Mouse (Mus musculus): Measurements from ENCODE around the gene Cdk5rap2. TPM values are rescaled to one million over a fixed set of nuclear protein-coding genes. Genes with fewer than 3 reads are reported as not detected.

The Cdk5rap2 gene
- total RNA-seq, 1 experiment: 23.9 TPM

GRCm38 (mm10) chr4:70334995-70335394 is 75.2 kb downstream of the Cdk5rap2 start:
- TF ChIP-seq MAFK (IDR thresholded peaks at IDR 0.05; ENCODE audit: insufficient read depth, low read depth, low read length) (no peak), CHD2 (IDR thresholded peaks at IDR 0.05; ENCODE audit: low read depth, low read length) (no peak), ZC3H11A (IDR thresholded peaks at IDR 0.05; ENCODE audit: borderline replicate concordance, low read depth, low read length) (no peak), HCFC1 (IDR thresholded peaks at IDR 0.05; ENCODE audit: borderline replicate concordance, insufficient read depth, low read length) (no peak), ZNF384 (IDR thresholded peaks at IDR 0.05; ENCODE audit: low read depth, low read length) (no peak)
- Histone ChIP-seq H3K9ac (ENCODE audit: insufficient read depth, low read depth, low read length, poor library complexity, severe bottlenecking) (no peak overlapping the region), H3K36me3 (ENCODE audit: control insufficient read depth, insufficient read depth, low read length, poor library complexity, severe bottlenecking) (peaks cover 4% of the 10 kb centered on the region), H3K27ac (ENCODE audit: insufficient read depth, low read depth, low read length, poor library complexity, severe bottlenecking) (no peak overlapping the region), H3K4me1 (ENCODE audit: control insufficient read depth in 2 of 2, insufficient read depth in 2 of 2, low read length in 2 of 2, poor library complexity in 1 of 2) (peaks cover 6 to 9% of the 10 kb centered on the region in 2 experiments), H3K4me3 (ENCODE audit: insufficient read depth in 1 of 2, low read depth in 1 of 2, low read length in 2 of 2, poor library complexity in 1 of 2, severe bottlenecking in 1 of 2) (no peak overlapping the region), H3K9me3 (ENCODE audit: control insufficient read depth, insufficient read depth, low read depth, low read length) (no peaks in the 10 kb centered on the region)
- no peak for DNase-seq (ENCODE audit: low read depth, low spot score)
- in situ Hi-C loops (cut with MboI; ENCODE audit: low sequenced_read_pairs in 2 of 2, unreplicated experiment in 2 of 2): no loop called here

- DNase-seq (ENCODE audit: low read depth, low spot score): no peak
- Histone ChIP-seq H3K4me1 (ENCODE audit: control insufficient read depth in 2 of 2, insufficient read depth in 2 of 2, low read length in 2 of 2, poor library complexity in 1 of 2) (peaks cover 6 to 9% of the 10 kb centered on the region in 2 experiments), H3K27ac (ENCODE audit: insufficient read depth, low read depth, low read length, poor library complexity, severe bottlenecking) (peak overlapping the region; percentile 67), H3K9me3 (ENCODE audit: control insufficient read depth, insufficient read depth, low read depth, low read length) (no peaks in the 10 kb centered on the region), H3K4me3 (ENCODE audit: insufficient read depth in 1 of 2, low read depth in 1 of 2, low read length in 2 of 2, poor library complexity in 1 of 2, severe bottlenecking in 1 of 2) (no peak overlapping the region), H3K36me3 (ENCODE audit: control insufficient read depth, insufficient read depth, low read length, poor library complexity, severe bottlenecking) (peaks cover 5% of the 10 kb centered on the region), H3K9ac (ENCODE audit: insufficient read depth, low read depth, low read length, poor library complexity, severe bottlenecking) (no peak overlapping the region)
- in situ Hi-C loops (cut with MboI; ENCODE audit: low sequenced_read_pairs in 2 of 2, unreplicated experiment in 2 of 2): no loop called here
- TF ChIP-seq CHD2 (IDR thresholded peaks at IDR 0.05; ENCODE audit: low read depth, low read length) (no peak), ZNF384 (IDR thresholded peaks at IDR 0.05; ENCODE audit: low read depth, low read length) (no peak), MAFK (IDR thresholded peaks at IDR 0.05; ENCODE audit: insufficient read depth, low read depth, low read length) (no peak), ZC3H11A (IDR thresholded peaks at IDR 0.05; ENCODE audit: borderline replicate concordance, low read depth, low read length) (no peak), HCFC1 (IDR thresholded peaks at IDR 0.05; ENCODE audit: borderline replicate concordance, insufficient read depth, low read length) (no peak)
Observed at GRCm38 (mm10) chr4:70332981-70333380, 77.3 kb downstream of the Cdk5rap2 start.

- in situ Hi-C loops (cut with MboI; ENCODE audit: low sequenced_read_pairs in 2 of 2, unreplicated experiment in 2 of 2): no loop called here
Observed at GRCm38 (mm10) chr4:70332576-70332975, 77.7 kb downstream of the Cdk5rap2 start.

GRCm38 (mm10) chr4:70331181-70331580 is 79.1 kb downstream of the Cdk5rap2 start:
- no peak for DNase-seq (ENCODE audit: low read depth, low spot score)
- H3K9ac ChIP-seq (ENCODE audit: insufficient read depth, low read depth, low read length, poor library complexity, severe bottlenecking): no peak overlapping the region
- TF ChIP-seq HCFC1 (IDR thresholded peaks at IDR 0.05; ENCODE audit: borderline replicate concordance, insufficient read depth, low read length): no peak
- in situ Hi-C loops (cut with MboI; ENCODE audit: low sequenced_read_pairs in 2 of 2, unreplicated experiment in 2 of 2): no loop called here
- H3K4me3 ChIP-seq (ENCODE audit: insufficient read depth in 1 of 2, low read depth in 1 of 2, low read length in 2 of 2, poor library complexity in 1 of 2, severe bottlenecking in 1 of 2): no peak overlapping the region
- H3K4me1 ChIP-seq (ENCODE audit: control insufficient read depth in 2 of 2, insufficient read depth in 2 of 2, low read length in 2 of 2, poor library complexity in 1 of 2): peaks cover 6 to 9% of the 10 kb centered on the region in 2 experiments
- no peak overlapping the region for H3K27ac ChIP-seq (ENCODE audit: insufficient read depth, low read depth, low read length, poor library complexity, severe bottlenecking)
- H3K9me3 ChIP-seq (ENCODE audit: control insufficient read depth, insufficient read depth, low read depth, low read length): no peaks in the 10 kb centered on the region
- peaks cover 3% of the 10 kb centered on the region; the same call in 1 of the 2 replicates for H3K36me3 ChIP-seq (ENCODE audit: control insufficient read depth, insufficient read depth, low read length, poor library complexity, severe bottlenecking)

More at GRCm38 (mm10) chr4:70332576-70332975, 77.7 kb downstream of the Cdk5rap2 start:
- H3K27ac ChIP-seq (ENCODE audit: insufficient read depth, low read depth, low read length, poor library complexity, severe bottlenecking): peak overlapping the region; percentile 67
- H3K9me3 ChIP-seq (ENCODE audit: control insufficient read depth, insufficient read depth, low read depth, low read length): no peaks in the 10 kb centered on the region
- peaks cover 6% of the 10 kb centered on the region for H3K36me3 ChIP-seq (ENCODE audit: control insufficient read depth, insufficient read depth, low read length, poor library complexity, severe bottlenecking)
- DNase-seq (ENCODE audit: low read depth, low spot score): peak; percentile 58
- TF ChIP-seq ZC3H11A (IDR thresholded peaks at IDR 0.05; ENCODE audit: borderline replicate concordance, low read depth, low read length) (no peak), MAFK (IDR thresholded peaks at IDR 0.05; ENCODE audit: insufficient read depth, low read depth, low read length) (no peak), CHD2 (IDR thresholded peaks at IDR 0.05; ENCODE audit: low read depth, low read length) (no peak), ZNF384 (IDR thresholded peaks at IDR 0.05; ENCODE audit: low read depth, low read length) (no peak), HCFC1 (IDR thresholded peaks at IDR 0.05; ENCODE audit: borderline replicate concordance, insufficient read depth, low read length) (no peak)
- H3K4me3 ChIP-seq (ENCODE audit: insufficient read depth in 1 of 2, low read depth in 1 of 2, low read length in 2 of 2, poor library complexity in 1 of 2, severe bottlenecking in 1 of 2): no peak overlapping the region
- H3K4me1 ChIP-seq (ENCODE audit: control insufficient read depth in 2 of 2, insufficient read depth in 2 of 2, low read length in 2 of 2, poor library complexity in 1 of 2): peaks cover 6 to 9% of the 10 kb centered on the region in 2 experiments
- H3K9ac ChIP-seq (ENCODE audit: insufficient read depth, low read depth, low read length, poor library complexity, severe bottlenecking): no peak overlapping the region

GRCm38 (mm10) chr4:70328033-70328432 is 82.2 kb downstream of the Cdk5rap2 start:
- H3K9me3 ChIP-seq (ENCODE audit: control insufficient read depth, insufficient read depth, low read depth, low read length): no peaks in the 10 kb centered on the region
- no peak overlapping the region for H3K4me3 ChIP-seq (ENCODE audit: insufficient read depth in 1 of 2, low read depth in 1 of 2, low read length in 2 of 2, poor library complexity in 1 of 2, severe bottlenecking in 1 of 2)
- peaks cover 6% of the 10 kb centered on the region for H3K36me3 ChIP-seq (ENCODE audit: control insufficient read depth, insufficient read depth, low read length, poor library complexity, severe bottlenecking)
- no peak overlapping the region for H3K9ac ChIP-seq (ENCODE audit: insufficient read depth, low read depth, low read length, poor library complexity, severe bottlenecking)
- no peak for TF ChIP-seq ZNF384 (IDR thresholded peaks at IDR 0.05; ENCODE audit: low read depth, low read length)
- TF ChIP-seq HCFC1 (IDR thresholded peaks at IDR 0.05; ENCODE audit: borderline replicate concordance, insufficient read depth, low read length): no peak
- in situ Hi-C loops (cut with MboI; ENCODE audit: low sequenced_read_pairs in 2 of 2, unreplicated experiment in 2 of 2): no loop called here
- DNase-seq (ENCODE audit: low read depth, low spot score): no peak
- peaks cover 6 to 9% of the 10 kb centered on the region in 2 experiments for H3K4me1 ChIP-seq (ENCODE audit: control insufficient read depth in 2 of 2, insufficient read depth in 2 of 2, low read length in 2 of 2, poor library complexity in 1 of 2)
- H3K27ac ChIP-seq (ENCODE audit: insufficient read depth, low read depth, low read length, poor library complexity, severe bottlenecking): no peak overlapping the region
